Mouse (Mus musculus) heart, embryonic 14.5 days (tissue): ENCODE results near the gene Arhgap1. TPM values are rescaled to one million over a fixed set of nuclear protein-coding genes. Genes with fewer than 3 reads are reported as not detected.

Experiments used
- ATAC-seq: fragments of 200-750 bp; cut with Nextera tagmentation; 2 replicates; pipeline ENCODE4 v1.8.0; 2017; ENCODE audit warnings: low read depth, moderate TSS enrichment; ENCODE audit not compliant: insufficient number of reproducible peaks, insufficient read depth, low FRiP score
- H3K27ac ChIP-seq, 2 experiments: fragments of 200-500 bp in 1 of 2; fragments of 300-500 bp in 1 of 2; sonication (generic) in 1 of 2; replicated peaks in 1 of 2; 2 replicates each; pipeline ENCODE4 v1.5.1; 2012 to 2014; ENCODE audit warnings: low read depth in 2 of 2, low read length in 2 of 2, control low read depth in 1 of 2, mild to moderate bottlenecking in 1 of 2, mixed read lengths in 1 of 2; ENCODE audit not compliant: control insufficient read depth in 1 of 2, insufficient read depth in 1 of 2
- H3K27me3 ChIP-seq: fragments of 300-500 bp; sonication (generic); 2 replicates; pipeline ENCODE4 v1.6.1; 2014; ENCODE audit warnings: mild to moderate bottlenecking, low read length, control low read depth; ENCODE audit not compliant: control insufficient read depth, insufficient read depth
- H3K36me3 ChIP-seq: fragments of 300-500 bp; sonication (generic); 2 replicates; pipeline ENCODE4 v1.6.1; 2014; ENCODE audit warnings: mild to moderate bottlenecking, control low read depth, low read length, mixed read lengths; ENCODE audit not compliant: control insufficient read depth, insufficient read depth
- H3K4me1 ChIP-seq, 2 experiments: fragments of 200-500 bp in 1 of 2; fragments of 300-500 bp in 1 of 2; sonication (generic) in 1 of 2; 2 replicates each; pipeline ENCODE4 v1.6.1; 2012 to 2014; ENCODE audit warnings: low read length in 2 of 2, control low read depth in 1 of 2, mixed read lengths in 1 of 2; ENCODE audit not compliant: control insufficient read depth in 2 of 2, insufficient read depth in 2 of 2
- H3K4me2 ChIP-seq: fragments of 300-500 bp; sonication (generic); 2 replicates; pipeline ENCODE4 v1.6.1; 2014; ENCODE audit warnings: mild to moderate bottlenecking, low read length
- H3K4me3 ChIP-seq, 2 experiments: fragments of 200-500 bp in 1 of 2; fragments of 300-500 bp in 1 of 2; sonication (generic) in 1 of 2; 2 replicates each; pipeline ENCODE4 v1.5.1; 2012 to 2014; ENCODE audit warnings: low read length in 2 of 2, mild to moderate bottlenecking in 2 of 2, control low read depth in 1 of 2, low read depth in 1 of 2, moderate library complexity in 1 of 2; ENCODE audit not compliant: control insufficient read depth in 1 of 2, insufficient read depth in 1 of 2
- H3K9ac ChIP-seq: fragments of 300-500 bp; sonication (generic); 2 replicates; pipeline ENCODE4 v1.6.1; 2014; ENCODE audit warnings: mild to moderate bottlenecking, low read length
- H3K9me3 ChIP-seq: fragments of 300-500 bp; sonication (generic); 2 replicates; pipeline ENCODE4 v1.6.1; 2016; ENCODE audit warnings: low read length, control low read depth; ENCODE audit not compliant: control insufficient read depth
- WGBS: fragments of 180-500 bp; shearing (Covaris S2); extraction: QIAGEN DNeasy Blood & Tissue Kit; methylation state at CpG from one replicate; pipeline ENCODE4 v1.1.7; 2014; 5-methylcytosine and 5-hydroxymethylcytosine counted together
- polyA plus RNA-seq: library from polyadenylated mRNA; unstranded; fragments of >200 nt; fragmentation: Nextera tagmentation; extraction: Ambion mirVana; gene quantifications from 2 replicates; pipeline ENCODE4 v1.2.1, GENCODE M21; 2014

The Arhgap1 gene
- polyA plus RNA-seq, 1 experiment from 2014 or later = 149 TPM

- Histone ChIP-seq H3K4me3 (peak overlapping the region; percentile 79 to 91), H3K27me3 (no peaks in the 10 kb centered on the region), H3K27ac (peak overlapping the region; percentile 90 to 91; a peak in 3 of 4 replicates), H3K4me2 (peak overlapping the region; percentile 83), H3K9me3 (no peaks in the 10 kb centered on the region), H3K9ac (peak overlapping the region; percentile 90), H3K4me1 (peaks cover 15 to 37% of the 10 kb centered on the region in 2 experiments), H3K36me3 (peaks cover 49% of the 10 kb centered on the region)
- WGBS = 2% methylated on average over 15 of the region's 15 CpGs
- peak; percentile 8; the same call in 1 of the 2 replicates for ATAC-seq
Measured at GRCm38 (mm10) chr2:91649152-91649551, 508 bp upstream of the Arhgap1 start.

- 0 out of 2 replicates have a peak, but pooled peaks have one; percentile 24 for ATAC-seq
- Histone ChIP-seq H3K4me3 (peak overlapping the region; percentile 79 to 91), H3K27me3 (no peaks in the 10 kb centered on the region), H3K36me3 (peaks cover 49% of the 10 kb centered on the region), H3K27ac (peak overlapping the region; percentile 82 to 90), H3K4me1 (peaks cover 22 to 46% of the 10 kb centered on the region in 2 experiments), H3K4me2 (peak overlapping the region; percentile 86), H3K9ac (peak overlapping the region; percentile 89), H3K9me3 (no peaks in the 10 kb centered on the region)
- WGBS = 7% methylated on average over 16 of the region's 16 CpGs
Measured at GRCm38 (mm10) chr2:91650360-91650995, 818 bp downstream of the Arhgap1 start.

- Histone ChIP-seq H3K27me3 (no peaks in the 10 kb centered on the region), H3K4me2 (peak overlapping the region; percentile 86), H3K9ac (peak overlapping the region; percentile 89; the same call in 1 of the 2 replicates), H3K4me3 (no peak overlapping the region), H3K36me3 (peaks cover 49% of the 10 kb centered on the region), H3K4me1 (peaks cover 30 to 57% of the 10 kb centered on the region in 2 experiments), H3K9me3 (no peaks in the 10 kb centered on the region), H3K27ac (peak overlapping the region; percentile 19 to 72; a peak in 3 of 4 replicates)
- WGBS = 64% methylated on average over 14 of the region's 14 CpGs
- ATAC-seq = no peak
Measured at GRCm38 (mm10) chr2:91651458-91652258, 2.0 kb downstream of the Arhgap1 start.

GRCm38 (mm10) chr2:91652863-91653262, 3.2 kb downstream of the Arhgap1 start:
- Histone ChIP-seq H3K27me3 (no peaks in the 10 kb centered on the region), H3K9ac (peak overlapping the region; percentile 54), H3K4me3 (no peak overlapping the region), H3K4me1 (peaks cover 34 to 62% of the 10 kb centered on the region in 2 experiments), H3K27ac (peak overlapping the region; percentile 67 to 72), H3K4me2 (peak overlapping the region; percentile 86), H3K9me3 (no peaks in the 10 kb centered on the region), H3K36me3 (peaks cover 49% of the 10 kb centered on the region)
- no peak for ATAC-seq
- WGBS = 12% methylated on average over 6 of the region's 6 CpGs

GRCm38 (mm10) chr2:91655388-91655787, 5.7 kb downstream of the Arhgap1 start:
- Histone ChIP-seq H3K36me3 (peaks cover 71% of the 10 kb centered on the region), H3K27ac (peak overlapping the region; percentile 75 to 85), H3K9ac (0 out of 2 replicates have a peak overlapping the region, but pooled peaks have one; percentile 27), H3K4me3 (no peak overlapping the region), H3K27me3 (no peaks in the 10 kb centered on the region), H3K9me3 (no peaks in the 10 kb centered on the region), H3K4me2 (peak overlapping the region; percentile 19; the same call in 1 of the 2 replicates), H3K4me1 (peaks cover 34 to 58% of the 10 kb centered on the region in 2 experiments)
- WGBS = 20% methylated on average over 5 of the region's 5 CpGs
- ATAC-seq = no peak

- Histone ChIP-seq H3K27me3 (no peaks in the 10 kb centered on the region), H3K4me3 (no peak overlapping the region), H3K4me2 (peak overlapping the region; percentile 19), H3K36me3 (peaks cover 74% of the 10 kb centered on the region), H3K27ac (peak overlapping the region; percentile 75 to 85), H3K4me1 (peaks cover 34 to 56% of the 10 kb centered on the region in 2 experiments), H3K9me3 (no peaks in the 10 kb centered on the region), H3K9ac (peak overlapping the region; percentile 35)
- ATAC-seq = peak; percentile 32; the same call in 1 of the 2 replicates
- 19% methylated on average over 6 of the region's 6 CpGs for WGBS
Measured at GRCm38 (mm10) chr2:91655827-91656226, 6.2 kb downstream of the Arhgap1 start.

GRCm38 (mm10) chr2:91656774-91657173, 7.1 kb downstream of the Arhgap1 start:
- 44% methylated on average over 8 of the region's 8 CpGs for WGBS
- H3K9ac ChIP-seq = no peak overlapping the region
- H3K4me2 ChIP-seq = peak overlapping the region; percentile 19
- H3K4me3 ChIP-seq = no peak overlapping the region
- peaks cover 32 to 47% of the 10 kb centered on the region in 2 experiments for H3K4me1 ChIP-seq
- peak overlapping the region; percentile 25 to 75; a peak in 2 of 4 replicates for H3K27ac ChIP-seq
- ATAC-seq = no peak
- no peaks in the 10 kb centered on the region for H3K27me3 ChIP-seq
- no peaks in the 10 kb centered on the region for H3K9me3 ChIP-seq
- H3K36me3 ChIP-seq = peaks cover 84% of the 10 kb centered on the region
